Mouse (Mus musculus): ENCODE data around the gene Tmem198b.
A peak's percentile ranks its signal among the peaks of the same experiment; 100 is the strongest.
"Not testable (repeated sequence)": the region's sequence is repeated elsewhere in the genome, so short reads cannot be mapped to it uniquely, and the experiment has no call there.

The Tmem198b gene

DNA sequence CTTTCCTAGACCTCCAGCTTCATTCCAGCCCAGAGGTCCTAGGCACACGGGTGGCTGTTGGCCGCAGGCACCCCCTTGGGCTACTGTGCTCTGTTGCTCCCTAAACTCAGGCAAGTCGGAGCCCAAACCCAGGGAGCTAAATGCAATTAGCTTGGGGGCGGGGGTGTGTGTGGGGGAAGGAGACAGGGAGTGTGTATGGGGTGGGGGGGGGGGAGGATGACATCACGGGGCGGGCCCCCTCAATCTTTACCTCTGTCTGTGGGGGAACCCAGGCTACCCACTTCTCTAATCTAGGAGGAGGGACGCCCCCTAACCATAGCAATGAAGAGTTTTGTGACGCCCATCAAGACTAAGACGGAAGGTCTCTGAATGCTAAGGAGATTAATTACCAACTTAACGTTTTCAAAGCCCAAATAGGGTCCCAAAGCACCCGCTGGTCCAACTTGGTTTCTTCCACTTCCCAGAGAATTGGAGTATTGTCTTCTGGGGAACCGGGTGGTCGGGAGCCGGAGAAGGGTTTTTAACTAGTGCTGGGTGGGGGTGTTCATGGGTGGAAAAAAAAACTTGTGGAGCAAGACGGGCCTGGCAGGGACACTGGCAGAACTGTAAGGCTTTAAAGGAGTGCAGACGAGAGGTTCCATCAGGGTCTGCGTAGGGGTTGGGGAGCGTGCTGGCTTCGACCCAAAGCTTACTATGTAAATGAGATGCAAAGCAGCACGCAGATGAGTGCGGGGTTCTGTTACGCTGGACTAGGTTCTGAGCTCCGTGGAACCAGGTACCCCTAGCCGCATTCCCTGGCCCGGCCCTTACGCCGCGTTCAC lies at the start of gene Tmem198b:
Gene Tmem198b, minus strand, starts transcription at position 100 of the 821 bp plus-strand sequence.
- DNase-seq (ENCODE audit: low read depth, low spot score) = peak; percentile 83

GRCm38 (mm10) chr10:128850339-128850738 lies 46.2 kb upstream of the Tmem198b start:
- DNase-seq (ENCODE audit: low read depth, low spot score) = no peak

- DNase-seq (ENCODE audit: low read depth, low spot score) = no peak
These were observed 44.3 kb upstream of the Tmem198b start for GRCm38 (mm10) chr10:128848426-128848825.

DNA sequence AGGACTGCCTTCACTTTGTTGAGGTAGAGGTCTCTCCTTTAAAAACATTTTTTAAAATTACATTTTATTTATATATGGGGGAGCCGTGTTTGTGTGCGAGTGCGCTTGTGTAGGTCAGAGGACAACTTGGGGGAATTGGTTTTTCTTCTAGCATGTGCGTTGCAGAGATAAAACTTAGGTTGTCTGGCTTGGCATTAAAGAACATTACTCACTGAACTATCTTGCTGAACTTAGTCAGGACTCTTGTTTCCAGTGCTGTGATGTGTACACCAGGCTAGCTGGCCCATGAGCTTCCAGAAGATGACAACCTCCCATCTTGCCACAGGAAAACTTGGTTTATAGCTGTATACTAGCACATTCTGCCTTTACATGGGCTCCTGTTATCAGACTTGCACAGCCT lies 42.5 kb upstream of the Tmem198b start:
- no peak for DNase-seq (ENCODE audit: low read depth, low spot score)

- DNase-seq (ENCODE audit: low read depth, low spot score) = peak; percentile 55
These were observed 41.3 kb upstream of the Tmem198b start for GRCm38 (mm10) chr10:128845516-128845915.

- DNase-seq (ENCODE audit: low read depth, low spot score) = no peak
These were observed 39.1 kb upstream of the Tmem198b start for GRCm38 (mm10) chr10:128843260-128843659.

DNA sequence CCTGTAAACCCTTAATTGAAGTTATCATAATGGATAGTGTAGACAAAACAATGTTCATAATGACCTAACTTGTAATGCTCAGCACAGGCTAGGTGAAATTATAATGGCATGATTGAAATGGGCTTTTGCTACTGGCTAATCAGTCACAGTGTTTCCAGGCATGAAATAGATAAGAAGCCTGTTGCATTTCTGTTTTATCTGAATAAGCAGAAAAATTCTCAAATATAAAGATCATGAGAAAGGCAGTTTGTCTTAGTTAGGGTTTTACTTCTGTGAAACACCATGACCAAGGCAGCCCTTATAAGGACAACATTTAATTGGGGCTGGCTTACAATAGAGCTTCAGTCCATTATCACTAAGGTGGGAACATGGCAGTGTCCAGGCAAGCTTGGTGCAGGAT lies 36.4 kb upstream of the Tmem198b start:
- DNase-seq (ENCODE audit: low read depth, low spot score) = no peak

GRCm38 (mm10) chr10:128839434-128839833 lies 35.3 kb upstream of the Tmem198b start:
- DNase-seq (ENCODE audit: low read depth, low spot score) = no peak

- DNase-seq (ENCODE audit: low read depth, low spot score) = no peak
These were observed 33.2 kb upstream of the Tmem198b start for GRCm38 (mm10) chr10:128837400-128837799.

DNA sequence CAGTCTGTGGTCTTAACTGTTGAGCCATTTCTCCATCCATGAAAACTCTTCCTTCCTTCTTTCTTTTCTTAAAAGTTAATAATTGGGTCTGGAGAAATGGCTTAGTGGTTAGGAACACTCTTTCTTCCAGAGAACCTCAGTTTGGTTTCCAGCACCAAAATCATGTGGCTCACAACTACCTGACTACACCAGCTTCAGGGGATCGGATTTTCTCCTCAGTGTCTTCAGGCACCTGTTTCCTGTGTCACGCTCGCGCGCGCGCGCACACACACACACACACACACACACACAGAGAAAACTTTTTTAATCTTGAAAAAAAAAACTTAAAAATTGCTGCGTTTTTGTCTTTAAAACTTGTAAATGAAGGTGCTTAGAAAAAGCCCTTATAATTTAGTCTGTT lies 19.7 kb upstream of the Tmem198b start:
- no peak for DNase-seq (ENCODE audit: low read depth, low spot score)

DNA sequence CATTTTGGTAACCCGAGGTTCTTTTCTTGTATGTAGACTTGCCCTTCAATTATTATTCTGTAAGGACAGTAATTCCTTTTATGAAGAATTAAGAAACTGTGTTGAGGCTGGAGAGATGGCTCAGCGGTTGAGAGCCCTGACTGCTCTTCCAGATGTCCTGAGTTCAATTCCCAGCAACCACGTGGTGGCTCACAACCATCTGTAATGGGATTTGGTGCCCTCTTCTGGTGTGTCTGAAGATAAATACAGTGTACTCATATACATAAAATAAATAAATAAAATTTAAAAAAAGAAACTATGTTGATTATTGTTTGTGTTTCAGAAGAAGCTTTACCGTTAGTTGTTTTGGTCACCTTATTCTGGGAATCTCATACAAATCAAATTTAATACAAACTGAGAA lies 18.9 kb upstream of the Tmem198b start:
- not testable (repeated sequence) for DNase-seq (ENCODE audit: low read depth, low spot score)

DNA sequence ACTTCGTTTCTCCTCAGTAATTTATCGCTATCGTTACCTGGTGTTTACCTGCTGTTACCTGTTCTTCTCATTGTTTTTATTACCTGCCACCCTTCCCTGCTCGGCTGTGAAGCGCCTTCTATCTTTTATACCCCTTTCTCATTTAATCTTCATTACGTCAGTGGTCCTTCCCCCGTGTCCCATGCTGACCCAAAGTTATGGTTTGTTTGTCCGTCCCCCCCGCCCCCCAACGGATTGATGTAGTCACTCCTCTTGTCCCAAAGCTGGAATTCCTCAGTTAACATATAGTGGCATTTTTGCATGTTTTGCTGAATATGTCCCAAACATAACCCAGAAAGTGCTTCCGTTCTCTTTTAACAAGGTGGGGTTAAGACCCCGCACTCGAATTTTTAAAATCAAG lies 18.0 kb upstream of the Tmem198b start:
- DNase-seq (ENCODE audit: low read depth, low spot score) = no peak

GRCm38 (mm10) chr10:128821358-128822056 lies 17.3 kb upstream of the Tmem198b start, which contains the start of gene Ormdl2:
TSS of gene Ormdl2 (minus strand) at chr10:128821645.
- peak; percentile 100 for DNase-seq (ENCODE audit: low read depth, low spot score)

DNA sequence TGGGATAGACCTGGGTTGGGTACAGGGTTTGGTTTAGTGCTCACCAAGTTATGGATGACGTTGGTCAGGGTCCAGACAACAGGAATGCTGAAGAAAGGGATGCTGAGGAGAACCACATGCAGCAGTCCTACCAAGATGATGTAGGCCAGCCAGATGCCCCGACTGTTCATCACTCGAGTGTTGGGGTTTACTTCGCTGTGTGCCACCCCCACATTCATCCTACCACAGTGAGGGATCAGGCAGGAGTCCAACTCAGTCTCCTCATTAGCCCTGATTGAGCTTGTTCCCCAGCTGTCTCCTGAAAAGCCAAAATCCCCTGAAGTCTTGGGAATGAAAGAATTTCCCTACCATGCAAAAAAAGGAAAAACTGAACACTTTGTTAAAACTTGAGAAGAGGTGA lies 16.0 kb upstream of the Tmem198b start:
- peak; percentile 31 for DNase-seq (ENCODE audit: low read depth, low spot score)

GRCm38 (mm10) chr10:128817033-128817432 lies 12.9 kb upstream of the Tmem198b start, which contains the start of gene Sarnp:
TSS of gene Sarnp (plus strand) at chr10:128817333.
- DNase-seq (ENCODE audit: low read depth, low spot score) = no peak

DNA sequence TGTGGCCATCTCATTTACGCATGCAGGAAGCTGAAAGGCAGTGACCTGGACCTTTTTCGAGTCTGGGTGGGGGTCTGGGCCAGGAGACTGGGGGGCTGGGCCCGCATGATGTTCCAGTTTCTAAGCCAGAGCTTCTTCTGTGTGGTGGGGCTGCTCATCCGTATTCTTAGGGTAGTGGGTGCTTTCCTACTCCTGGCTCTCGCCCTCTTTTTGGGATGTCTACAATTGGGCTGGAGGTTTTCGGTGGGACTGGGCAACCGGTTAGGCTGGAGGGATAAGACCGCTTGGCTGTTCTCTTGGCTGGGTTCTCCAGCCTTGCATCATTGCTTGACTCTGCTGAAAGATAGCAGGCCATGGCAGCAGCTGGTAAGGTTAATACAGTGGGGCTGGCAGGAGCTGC lies 2.8 kb upstream of the Tmem198b start:
- no peak for DNase-seq (ENCODE audit: low read depth, low spot score)

- DNase-seq (ENCODE audit: low read depth, low spot score) = no peak
These were observed 1.9 kb upstream of the Tmem198b start for GRCm38 (mm10) chr10:128806086-128806485.

DNA sequence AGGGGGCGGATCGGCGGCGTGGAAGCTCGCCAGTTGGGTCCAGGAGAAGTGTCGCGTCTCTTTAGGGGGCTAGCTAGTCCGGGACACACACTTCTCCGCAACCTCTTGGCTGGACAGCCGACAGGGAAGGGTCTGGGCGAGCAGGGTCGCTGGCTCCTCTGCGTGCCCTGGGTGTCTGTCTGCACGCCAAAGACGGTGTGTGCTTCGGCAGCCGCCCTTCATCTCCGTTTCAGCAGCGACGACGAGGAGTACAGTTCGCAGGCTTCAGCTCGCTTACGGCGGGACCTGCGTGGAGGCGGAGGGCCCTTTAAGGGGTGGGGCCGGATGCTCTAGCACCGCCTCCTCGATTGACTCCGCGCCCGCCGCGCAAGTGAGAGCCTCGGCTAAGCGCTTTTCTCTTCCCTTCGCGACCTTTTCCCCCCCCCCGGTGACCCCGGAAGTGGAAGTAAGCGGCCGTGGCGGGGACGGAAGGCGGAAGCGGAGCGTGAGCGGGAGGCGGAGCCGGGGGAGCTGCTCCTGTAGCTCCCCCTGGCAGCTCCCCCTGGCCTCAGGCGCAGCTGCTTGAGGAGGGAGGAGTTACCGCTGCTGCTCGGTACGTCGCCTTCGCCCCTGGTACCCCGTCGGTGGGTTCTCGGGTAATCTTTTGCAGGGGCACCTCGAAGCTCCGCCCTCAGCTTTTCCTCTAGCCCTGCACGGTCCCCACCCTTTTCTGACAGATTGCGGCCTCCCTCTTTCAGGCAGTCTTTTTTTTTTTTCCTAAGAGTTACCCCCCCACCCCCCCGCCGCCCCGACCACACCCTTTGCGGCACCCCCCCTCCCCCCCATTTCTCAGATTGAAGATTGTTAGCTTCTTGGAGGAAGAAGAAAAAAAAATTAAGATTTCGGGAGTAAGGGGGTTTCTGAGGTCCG lies 1.2 kb upstream of the Tmem198b start:
- DNase-seq (ENCODE audit: low read depth, low spot score) = peak; percentile 99

DNA sequence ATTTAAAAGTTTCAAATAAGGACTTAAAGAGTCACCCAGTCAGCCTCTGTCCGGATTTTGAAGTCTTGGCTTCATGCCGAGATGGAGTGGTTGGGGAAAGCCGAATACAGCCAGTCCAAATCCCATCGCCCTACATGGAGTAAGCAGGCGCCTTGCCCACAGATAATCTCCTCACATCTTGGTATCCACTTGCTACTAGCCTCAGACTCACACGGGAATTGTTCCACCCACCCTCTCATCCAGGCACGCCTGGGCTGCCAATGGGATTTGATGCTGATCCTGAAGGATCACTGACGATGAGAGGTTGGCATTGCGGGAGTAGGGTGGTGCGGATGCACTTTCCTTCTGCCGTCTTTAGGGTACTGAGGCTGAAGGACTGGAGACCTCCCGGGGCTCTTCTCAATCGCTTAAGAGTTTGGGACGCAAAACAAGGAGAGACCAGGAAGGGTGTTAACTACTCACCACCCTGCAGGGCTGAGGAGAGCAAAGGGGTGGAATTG lies 349 bp downstream of the Tmem198b start, which contains the start of gene Dnajc14:
Gene Dnajc14, plus strand, starts transcription at position 292 of the 500 bp plus-strand sequence.
- peak; percentile 87 for DNase-seq (ENCODE audit: low read depth, low spot score)

DNA sequence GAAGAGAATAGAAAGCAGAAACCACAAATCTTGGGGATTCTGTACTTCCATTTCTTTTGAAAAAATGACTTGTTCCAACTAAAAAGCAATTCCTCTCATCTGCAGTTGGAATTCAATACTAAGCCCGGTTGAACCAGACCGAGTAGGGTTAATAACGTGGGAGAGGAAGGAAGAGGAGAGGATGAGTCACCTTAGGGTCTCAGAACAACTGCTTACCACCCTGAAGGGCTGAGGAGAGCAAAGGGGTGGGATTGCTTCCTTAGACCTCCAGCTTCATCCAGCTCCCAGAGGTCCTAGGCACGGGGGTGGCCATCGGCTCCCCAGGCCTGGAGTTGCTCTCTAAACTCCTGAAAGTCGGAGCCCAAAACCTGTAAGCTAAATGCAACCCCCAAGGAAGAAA lies 809 bp downstream of the Tmem198b start:
- DNase-seq (ENCODE audit: low read depth, low spot score) = no peak

- no peak for DNase-seq (ENCODE audit: low read depth, low spot score)
These were observed 1.2 kb downstream of the Tmem198b start for GRCm38 (mm10) chr10:128802956-128803355.

Data from brain, adult 2 months (tissue).